In the genomic region with DNA sequence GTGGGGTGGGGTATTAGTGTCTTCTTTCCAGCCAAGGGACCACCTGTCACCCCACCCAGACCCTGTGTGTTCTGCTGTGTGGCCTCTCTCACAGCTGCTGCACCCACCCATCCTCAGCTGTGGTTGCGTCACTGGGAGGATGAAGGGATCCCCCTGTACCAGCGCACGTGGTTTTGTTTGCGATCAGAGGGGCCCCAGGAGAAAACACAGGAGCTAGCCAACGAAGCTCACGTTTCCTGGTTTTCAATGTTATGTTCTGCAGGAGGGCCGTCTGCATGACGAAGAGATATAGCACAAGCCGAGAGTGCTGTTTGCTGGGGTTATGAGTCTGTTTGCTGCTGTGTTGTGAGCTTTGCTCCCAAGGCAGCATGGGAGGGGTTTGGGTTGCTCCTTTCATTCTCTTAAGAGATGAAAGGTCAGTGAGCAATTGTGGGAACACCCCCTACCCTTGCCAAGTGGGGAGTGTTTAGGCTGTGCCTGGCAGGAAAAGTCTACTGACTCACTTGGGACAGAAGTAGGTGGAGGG, we compare ENCODE assay signal across 9 mouse cellular contexts.
DNase-seq lines count a peak whose midpoint lies in the region; ATAC-seq lines count a peak whose summit lies in the region.
"Had no signal": no experiment of that assay in that cellular context is flagged by ENCODE, and none has a peak within 500 bp of the region (broad histone marks: within the 10 kb centered on the region; RNA-seq: fewer than 3 reads in every experiment).

No protein-coding gene starts in this region.

- no peaks in the 10 kb centered on the region for H3K9me3 ChIP-seq in forebrain, embryonic 11.5 days (ENCODE audit: control insufficient read depth, low read length)
- no peaks in the 10 kb centered on the region for H3K9me3 ChIP-seq in forebrain, embryonic 12.5 days
- no peaks in the 10 kb centered on the region for H3K9me3 ChIP-seq in embryonic facial prominence, embryonic 14.5 days (ENCODE audit: control insufficient read depth, low read length)

- no peaks in the 10 kb centered on the region for H3K36me3 ChIP-seq in forebrain, embryonic 11.5 days (ENCODE audit: control insufficient read depth, insufficient read depth, low read length)
- H3K36me3 ChIP-seq in forebrain, embryonic 12.5 days (replicated peaks): no peaks in the 10 kb centered on the region
- no peaks in the 10 kb centered on the region for H3K36me3 ChIP-seq in embryonic facial prominence, embryonic 14.5 days (ENCODE audit: control insufficient read depth, insufficient read depth, low read length)

- H3K27me3 ChIP-seq in forebrain, embryonic 11.5 days (ENCODE audit: control insufficient read depth, insufficient read depth, low read length): no peaks in the 10 kb centered on the region
- H3K27me3 ChIP-seq in forebrain, embryonic 12.5 days: no peaks in the 10 kb centered on the region
- H3K27me3 ChIP-seq in embryonic facial prominence, embryonic 14.5 days (replicated peaks; ENCODE audit: control insufficient read depth, insufficient read depth, low read length): no peaks in the 10 kb centered on the region
- H3K27me3 ChIP-seq: CH12.LX had no signal

- H3K9ac ChIP-seq in forebrain, embryonic 11.5 days (ENCODE audit: low read length): no peak overlapping the region
- no peak overlapping the region for H3K9ac ChIP-seq in forebrain, embryonic 12.5 days
- no peak overlapping the region for H3K9ac ChIP-seq in embryonic facial prominence, embryonic 14.5 days (ENCODE audit: low read depth, low read length)

- H3K27ac ChIP-seq in forebrain, embryonic 11.5 days (ENCODE audit: low read depth, low read length): no peak overlapping the region
- H3K27ac ChIP-seq in forebrain, embryonic 12.5 days: no peak overlapping the region
- H3K27ac ChIP-seq in embryonic facial prominence, embryonic 14.5 days (replicated peaks; ENCODE audit: low read depth, low read length): no peak overlapping the region

- no peaks in the 10 kb centered on the region for H3K4me1 ChIP-seq in forebrain, embryonic 11.5 days (replicated peaks; ENCODE audit: control insufficient read depth, insufficient read depth, low read length)
- H3K4me1 ChIP-seq in forebrain, embryonic 12.5 days: peaks cover 3% of the 10 kb centered on the region; the same call in 1 of the 2 replicates
- peaks cover 11% of the 10 kb centered on the region; the same call in 1 of the 2 replicates for H3K4me1 ChIP-seq in embryonic facial prominence, embryonic 14.5 days (ENCODE audit: control insufficient read depth, insufficient read depth, low read length)

- 28% methylated on average over 9 of the region's 9 CpGs for WGBS in forebrain, embryonic 11.5 days
- WGBS in forebrain, embryonic 12.5 days: 31% methylated on average over 9 of the region's 9 CpGs
- WGBS in embryonic facial prominence, embryonic 14.5 days: 21% methylated on average over 9 of the region's 9 CpGs
- WGBS in large intestine, adult 2 months: 8% methylated on average over 9 of the region's 9 CpGs

- no peak for DNase-seq in forebrain, embryonic 11.5 days (ENCODE audit: low spot score)
- peak; percentile 69 for DNase-seq in embryonic facial prominence, embryonic 14.5 days (ENCODE audit: low spot score)
- DNase-seq in heart, postnatal 36 days: peak; percentile 14 to 30
- DNase-seq in large intestine, adult 2 months (ENCODE audit: low read depth, low spot score): peak; percentile 85
- DNase-seq in left cerebral cortex, adult 9 months (ENCODE audit: low spot score in 2 of 2): no peak
- DNase-seq in layer of hippocampus, adult 9-10 months (ENCODE audit: low spot score): no peak
- DNase-seq in natural killer cell, adult 2 months (ENCODE audit: low spot score in 2 of 2): no peak

- 0 out of 2 replicates have a peak overlapping the region, but pooled peaks have one; percentile 15 for H3K4me2 ChIP-seq in forebrain, embryonic 11.5 days (ENCODE audit: low read depth, low read length, severe bottlenecking)
- H3K4me2 ChIP-seq in forebrain, embryonic 12.5 days: no peak overlapping the region
- peak overlapping the region; percentile 26 for H3K4me2 ChIP-seq in embryonic facial prominence, embryonic 14.5 days (ENCODE audit: low read depth, low read length)

- intact Hi-C loops in heart, postnatal 36 days (cut with DNase I): no loop called here

- ATAC-seq in forebrain, embryonic 11.5 days (replicated peaks; ENCODE audit: low FRiP score): 0 out of 2 replicates have a peak, but pooled peaks have one; percentile 42
- ATAC-seq in forebrain, embryonic 12.5 days (ENCODE audit: low FRiP score): no peak
- peak; percentile 82 for ATAC-seq in embryonic facial prominence, embryonic 14.5 days (ENCODE audit: low read depth)

- H3K4me3 ChIP-seq in forebrain, embryonic 11.5 days (ENCODE audit: low read depth, low read length): no peak overlapping the region
- H3K4me3 ChIP-seq in forebrain, embryonic 12.5 days (replicated peaks): no peak overlapping the region
- no peak overlapping the region for H3K4me3 ChIP-seq in embryonic facial prominence, embryonic 14.5 days (ENCODE audit: low read depth, low read length)

Comparison
In these comparisons a context has a peak if more than half of its experiments do, and no peak if none do; other contexts are left out.
1. DNase-seq: peak in embryonic facial prominence, embryonic 14.5 days (single experiment), heart, postnatal 36 days (2 of 2) and large intestine, adult 2 months (single experiment); none in forebrain, embryonic 11.5 days (single experiment), left cerebral cortex, adult 9 months (0 of 2), layer of hippocampus, adult 9-10 months (single experiment) and natural killer cell, adult 2 months (0 of 2).